Mouse (Mus musculus) forebrain, embryonic 11.5 days (tissue): ENCODE measurements at regions not wholly inside any gene's neighbourhood (a gene's known extent, or its start where the extent isn't known, plus 50 kb on each side); places are given as distances from the start of the nearest gene placed in this dataset.

Experiments
- ATAC-seq: fragments of 200-750 bp; cut with Nextera tagmentation; replicated peaks from 2 replicates; pipeline ENCODE4 v1.8.0; 2017; ENCODE audit warnings: moderate TSS enrichment; ENCODE audit not compliant: low FRiP score
- DNase-seq: peaks from one replicate; pipeline ENCODE4 v3.0.0-alpha.2; 2017; ENCODE audit warnings: low spot score
- H3K27ac ChIP-seq: fragments of 300-500 bp; sonication (generic); 2 replicates; pipeline ENCODE4 v1.5.1; 2014; ENCODE audit warnings: low read depth, low read length
- H3K27me3 ChIP-seq: fragments of 300-500 bp; sonication (generic); 2 replicates; pipeline ENCODE4 v1.6.1; 2014; ENCODE audit warnings: mild to moderate bottlenecking, low read length, mixed read lengths; ENCODE audit not compliant: control insufficient read depth, insufficient read depth
- H3K36me3 ChIP-seq: fragments of 300-500 bp; sonication (generic); 2 replicates; pipeline ENCODE4 v1.6.1; 2014; ENCODE audit warnings: mild to moderate bottlenecking, low read length, moderate library complexity, mixed read lengths; ENCODE audit not compliant: control insufficient read depth, insufficient read depth
- H3K4me1 ChIP-seq: fragments of 300-500 bp; sonication (generic); replicated peaks from 2 replicates; pipeline ENCODE4 v1.6.1; 2014; ENCODE audit warnings: low read length, mixed read lengths; ENCODE audit not compliant: control insufficient read depth, insufficient read depth
- H3K4me2 ChIP-seq: fragments of 300-500 bp; sonication (generic); 2 replicates; pipeline ENCODE4 v1.6.1; 2014; ENCODE audit warnings: low read depth, mild to moderate bottlenecking, low read length, moderate library complexity, mixed read lengths; ENCODE audit not compliant: severe bottlenecking
- H3K4me3 ChIP-seq: fragments of 300-500 bp; sonication (generic); 2 replicates; pipeline ENCODE4 v1.5.1; 2014; ENCODE audit warnings: low read depth, low read length
- H3K9ac ChIP-seq: fragments of 300-500 bp; sonication (generic); 2 replicates; pipeline ENCODE4 v1.6.1; 2014; ENCODE audit warnings: low read length
- H3K9me3 ChIP-seq: fragments of 300-500 bp; sonication (generic); 2 replicates; pipeline ENCODE4 v1.6.1; 2016; ENCODE audit warnings: low read length, mixed read lengths; ENCODE audit not compliant: control insufficient read depth
- WGBS: fragments of 180-500 bp; shearing (Covaris S2); extraction: QIAGEN DNeasy Blood & Tissue Kit; methylation state at CpG from one replicate; pipeline ENCODE4 v1.1.7; 2014; 5-methylcytosine and 5-hydroxymethylcytosine counted together

GRCm38 (mm10) chr1:72929774-72930173 lies 55.1 kb upstream of the Igfbp5 start:
- no peak overlapping the region for H3K4me2 ChIP-seq
- no peaks in the 10 kb centered on the region for H3K36me3 ChIP-seq
- H3K4me1 ChIP-seq: no peaks in the 10 kb centered on the region
- no peaks in the 10 kb centered on the region for H3K9me3 ChIP-seq
- no peak overlapping the region for H3K9ac ChIP-seq
- H3K27me3 ChIP-seq: no peaks in the 10 kb centered on the region
- WGBS: 98% methylated on average over 4 of the region's 4 CpGs
- no peak overlapping the region for H3K4me3 ChIP-seq
- ATAC-seq (no peak), DNase-seq (no peak)
- H3K27ac ChIP-seq: no peak overlapping the region
